Mouse (Mus musculus) midbrain, embryonic 14.5 days (tissue): ENCODE measurements around the gene Hsdl1. TPM values are rescaled to one million over a fixed set of nuclear protein-coding genes. Genes with fewer than 3 reads are reported as not detected.
A peak's percentile ranks its signal among the peaks of the same experiment; 100 is the strongest.

Source experiments
- ATAC-seq: fragments of 200-750 bp; cut with Nextera tagmentation; 2 replicates; pipeline ENCODE4 v1.8.0; 2017; ENCODE audit warnings: moderate number of reproducible peaks, moderate library complexity; ENCODE audit not compliant: low FRiP score, low TSS enrichment
- DNase-seq: peaks from one replicate; pipeline ENCODE4 v3.0.0-alpha.2; 2015
- H3K27ac ChIP-seq: fragments of 300-500 bp; sonication (generic); replicated peaks from 2 replicates; pipeline ENCODE4 v1.5.1; 2014; ENCODE audit warnings: mild to moderate bottlenecking, low read depth, low read length, moderate library complexity
- H3K27me3 ChIP-seq: fragments of 300-500 bp; sonication (generic); 2 replicates; pipeline ENCODE4 v1.6.1; 2014; ENCODE audit warnings: low read length, control low read depth, mixed read lengths; ENCODE audit not compliant: control insufficient read depth, insufficient read depth
- H3K36me3 ChIP-seq: fragments of 300-500 bp; sonication (generic); 2 replicates; pipeline ENCODE4 v1.6.1; 2014; ENCODE audit warnings: low read length, control low read depth; ENCODE audit not compliant: control insufficient read depth, insufficient read depth
- H3K4me1 ChIP-seq: fragments of 300-500 bp; sonication (generic); 2 replicates; pipeline ENCODE4 v1.6.1; 2014; ENCODE audit warnings: mild to moderate bottlenecking, antibody characterized with exemption, low read length, control low read depth; ENCODE audit not compliant: control insufficient read depth, insufficient read depth
- H3K4me2 ChIP-seq: fragments of 300-500 bp; sonication (generic); 2 replicates; pipeline ENCODE4 v1.6.1; 2014; ENCODE audit warnings: mild to moderate bottlenecking, low read length, moderate library complexity
- H3K4me3 ChIP-seq: fragments of 300-500 bp; sonication (generic); replicated peaks from 2 replicates; pipeline ENCODE4 v1.5.1; 2014; ENCODE audit warnings: low read depth, low read length
- H3K9ac ChIP-seq: fragments of 300-500 bp; sonication (generic); replicated peaks from 2 replicates; pipeline ENCODE4 v1.6.1; 2014; ENCODE audit warnings: mild to moderate bottlenecking, low read length, moderate library complexity
- H3K9me3 ChIP-seq: fragments of 300-500 bp; sonication (generic); 2 replicates; pipeline ENCODE4 v1.6.1; 2016; ENCODE audit warnings: low read length, control low read depth, mixed read lengths; ENCODE audit not compliant: control insufficient read depth
- WGBS: fragments of 180-500 bp; shearing (Covaris S2); extraction: QIAGEN DNeasy Blood & Tissue Kit; methylation state at CpG from one replicate; pipeline ENCODE4 v1.1.7; 2014; 5-methylcytosine and 5-hydroxymethylcytosine counted together
- polyA plus RNA-seq: library from polyadenylated mRNA; unstranded; fragments of >200 nt; fragmentation: Nextera tagmentation; extraction: Ambion mirVana; gene quantifications from 2 replicates; pipeline ENCODE4 v1.2.1, GENCODE M21; 2014

The Hsdl1 gene
- polyA plus RNA-seq: 178 and 204 TPM in 2 replicates

DNA sequence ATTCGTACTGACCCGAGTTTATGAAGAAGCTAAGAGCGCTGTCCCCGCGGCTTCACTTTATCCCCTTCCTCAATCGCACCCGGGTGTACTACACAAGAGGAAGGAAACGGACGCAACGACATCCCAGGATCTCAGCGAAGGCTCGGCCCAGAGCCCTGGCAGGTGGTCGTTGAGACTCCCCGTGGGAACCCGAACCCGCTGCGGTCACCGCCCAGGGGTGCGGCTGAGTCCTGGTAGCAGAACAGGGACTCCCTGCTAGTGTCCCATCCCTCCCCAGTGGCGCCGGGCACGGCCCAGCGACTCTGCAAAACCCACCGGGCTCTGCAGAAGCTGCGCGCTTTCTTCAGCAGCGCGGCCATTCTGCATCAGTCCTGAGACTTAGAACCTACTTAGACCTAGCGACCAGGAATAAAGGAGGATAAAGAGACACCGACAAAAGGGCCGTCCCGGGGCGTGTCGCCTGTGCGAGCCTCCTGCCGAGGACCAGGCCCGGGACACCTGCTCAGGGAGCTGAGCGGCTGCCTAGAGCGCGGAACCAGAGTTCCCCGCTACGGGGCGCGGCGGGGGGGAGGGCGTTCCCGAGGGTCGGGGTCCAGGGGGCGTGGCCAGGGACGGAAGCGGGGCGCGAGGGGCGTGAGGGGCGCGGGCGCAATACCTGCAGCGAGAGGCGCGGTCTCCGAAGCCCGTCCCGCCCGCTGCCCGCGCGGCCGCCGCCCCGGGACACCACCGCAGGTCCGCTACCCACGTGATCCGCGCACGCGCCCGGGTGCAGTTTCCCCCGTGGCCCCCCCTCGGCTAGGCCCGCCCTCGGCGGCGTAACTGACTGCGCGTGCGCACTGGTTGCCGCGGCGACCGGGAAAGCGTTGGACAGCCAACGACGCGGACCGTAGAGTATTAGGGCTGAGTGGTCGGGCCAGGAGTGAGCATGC, at the start of gene Hsdl1, which contains the start of gene Dnaaf1:
Gene Hsdl1 (minus strand): TSS at position 747 of the 929 bp plus-strand sequence.
Gene Dnaaf1 (plus strand): TSS at position 799 of the 929 bp plus-strand sequence.
- Histone ChIP-seq H3K27ac (peak within 1 kb of the TSS; percentile 75), H3K4me2 (peak within 1 kb of the TSS; percentile 75), H3K4me3 (peak within 1 kb of the TSS; percentile 86), H3K36me3 (0 out of 2 replicates have a peak, but pooled peaks cover 4% of the 10 kb centered on the region), H3K4me1 (peaks cover 11% of the 10 kb centered on the region), H3K27me3 (0 out of 2 replicates have a peak, but pooled peaks cover 8% of the 10 kb centered on the region), H3K9me3 (no peaks in the 10 kb centered on the region), H3K9ac (peak within 1 kb of the TSS; percentile 75)
- ATAC-seq (peak; percentile 90), DNase-seq (peak; percentile 98)
- under 1% methylated on average over 89 of the region's 97 CpGs for WGBS

DNA sequence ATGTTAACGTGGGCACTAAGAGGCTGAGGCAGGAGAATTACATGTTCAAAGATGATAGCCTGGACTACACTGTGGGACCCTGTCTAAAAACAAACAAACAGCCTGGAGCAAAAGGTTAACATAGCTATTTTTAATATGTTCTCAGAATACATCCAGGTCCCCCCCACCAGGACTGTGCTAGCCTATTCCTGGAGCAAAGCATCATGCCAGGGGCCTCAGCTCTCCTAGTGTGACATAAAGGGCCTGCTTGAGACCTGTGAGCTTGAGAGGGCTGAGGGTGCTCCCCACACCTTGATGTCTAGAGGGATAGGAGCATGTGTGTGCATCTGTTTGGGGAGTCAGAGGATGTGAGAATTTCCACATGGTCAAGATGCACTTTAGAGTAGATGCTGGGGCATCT, 48.8 kb upstream of the Hsdl1 start:
- no peak overlapping the region for H3K9ac ChIP-seq
- DNase-seq: no peak
- H3K4me1 ChIP-seq: no peaks in the 10 kb centered on the region
- WGBS: 90% methylated on average over 1 of the region's 1 CpGs
- H3K4me2 ChIP-seq: no peak overlapping the region
- no peak overlapping the region for H3K27ac ChIP-seq
- ATAC-seq: no peak
- H3K36me3 ChIP-seq: no peaks in the 10 kb centered on the region
- no peaks in the 10 kb centered on the region for H3K9me3 ChIP-seq
- no peak overlapping the region for H3K4me3 ChIP-seq
- H3K27me3 ChIP-seq: no peaks in the 10 kb centered on the region

- ATAC-seq (no peak), DNase-seq (no peak)
- Histone ChIP-seq H3K27ac (no peak overlapping the region), H3K4me1 (no peaks in the 10 kb centered on the region), H3K4me2 (no peak overlapping the region), H3K27me3 (no peaks in the 10 kb centered on the region), H3K9me3 (no peaks in the 10 kb centered on the region), H3K36me3 (no peaks in the 10 kb centered on the region), H3K9ac (no peak overlapping the region), H3K4me3 (no peak overlapping the region)
- 85% methylated on average over 8 of the region's 8 CpGs for WGBS
Observed at GRCm38 (mm10) chr8:119623061-119623460, 48.1 kb upstream of the Hsdl1 start.

GRCm38 (mm10) chr8:119622555-119622954, 47.6 kb upstream of the Hsdl1 start:
- ATAC-seq (no peak), DNase-seq (no peak)
- no peaks in the 10 kb centered on the region for H3K9me3 ChIP-seq
- H3K9ac ChIP-seq: no peak overlapping the region
- no peak overlapping the region for H3K4me2 ChIP-seq
- H3K4me3 ChIP-seq: no peak overlapping the region
- H3K36me3 ChIP-seq: no peaks in the 10 kb centered on the region
- no peaks in the 10 kb centered on the region for H3K27me3 ChIP-seq
- H3K4me1 ChIP-seq: no peaks in the 10 kb centered on the region
- H3K27ac ChIP-seq: no peak overlapping the region
- 56% methylated on average over 4 of the region's 4 CpGs for WGBS

GRCm38 (mm10) chr8:119620848-119621465, 46.0 kb upstream of the Hsdl1 start:
- Histone ChIP-seq H3K27me3 (no peaks in the 10 kb centered on the region), H3K4me2 (no peak overlapping the region), H3K27ac (no peak overlapping the region), H3K9me3 (no peaks in the 10 kb centered on the region), H3K4me1 (no peaks in the 10 kb centered on the region), H3K9ac (no peak overlapping the region), H3K4me3 (no peak overlapping the region), H3K36me3 (no peaks in the 10 kb centered on the region)
- ATAC-seq (no peak), DNase-seq (no peak)
- 90% methylated on average over 14 of the region's 14 CpGs for WGBS

DNA sequence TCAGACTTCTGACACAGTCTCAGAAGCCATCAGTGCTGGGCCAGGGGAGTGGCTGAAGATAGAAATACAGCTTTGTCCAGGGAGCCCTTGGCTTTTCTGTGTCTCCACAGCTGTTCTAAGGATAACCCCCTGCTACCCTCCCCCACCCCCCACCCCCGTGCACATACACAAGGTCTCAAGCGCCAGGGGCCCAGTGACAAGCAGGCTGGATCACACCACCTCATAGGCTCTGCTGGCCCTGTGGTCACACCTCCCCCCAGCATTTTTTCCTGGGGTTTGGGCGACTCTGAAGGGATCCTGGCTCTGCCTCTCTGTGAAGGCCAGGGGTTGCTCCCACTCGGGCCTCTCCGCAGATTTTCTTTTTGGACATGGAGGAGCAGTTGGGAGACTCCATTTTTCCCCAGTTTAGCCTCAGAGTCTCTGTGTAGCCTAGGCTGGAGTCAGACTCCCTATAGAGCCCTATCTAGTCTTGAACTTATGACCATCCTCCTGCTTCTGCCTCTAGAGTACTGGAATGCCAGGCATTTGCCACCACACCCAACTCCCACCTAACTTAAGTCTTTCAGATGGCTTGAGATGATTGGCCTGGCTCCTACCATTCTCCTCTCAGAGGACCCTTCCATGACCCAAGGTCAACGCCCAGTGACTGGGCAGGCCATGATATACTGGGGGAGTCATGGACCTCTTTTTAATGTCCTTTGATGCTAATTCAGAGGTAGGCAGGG, 45.3 kb upstream of the Hsdl1 start:
- WGBS: 75% methylated on average over 6 of the region's 6 CpGs
- ATAC-seq: no peak
- Histone ChIP-seq H3K9ac (no peak overlapping the region), H3K4me3 (no peak overlapping the region), H3K27me3 (no peaks in the 10 kb centered on the region), H3K4me1 (no peaks in the 10 kb centered on the region), H3K9me3 (no peaks in the 10 kb centered on the region), H3K4me2 (no peak overlapping the region), H3K27ac (no peak overlapping the region), H3K36me3 (no peaks in the 10 kb centered on the region)
- no peak for DNase-seq

DNA sequence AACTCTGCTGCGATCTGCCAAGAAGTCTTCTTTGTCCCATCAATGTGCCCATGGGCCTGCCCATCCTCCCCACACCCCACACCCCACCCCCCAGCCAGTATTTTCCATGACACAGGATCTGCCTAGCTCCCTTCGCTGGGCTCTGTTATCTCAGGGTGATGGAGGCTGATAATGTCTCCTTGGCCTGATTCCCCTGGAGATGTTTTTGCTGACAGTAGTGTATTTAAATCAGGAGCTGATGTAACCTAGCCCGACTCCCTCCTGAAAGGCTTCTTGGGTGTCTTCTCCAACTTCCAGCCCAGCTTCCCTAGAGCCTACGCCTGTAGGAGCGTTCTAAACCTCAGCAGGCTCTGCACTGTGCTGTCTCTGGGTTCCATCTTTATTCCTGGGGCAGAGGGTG, 43.9 kb upstream of the Hsdl1 start:
- H3K27ac ChIP-seq: no peak overlapping the region
- H3K9me3 ChIP-seq: no peaks in the 10 kb centered on the region
- H3K27me3 ChIP-seq: no peaks in the 10 kb centered on the region
- no peak overlapping the region for H3K4me3 ChIP-seq
- WGBS: 76% methylated on average over 5 of the region's 5 CpGs
- no peak overlapping the region for H3K9ac ChIP-seq
- DNase-seq: no peak
- H3K4me2 ChIP-seq: no peak overlapping the region
- no peak for ATAC-seq
- H3K4me1 ChIP-seq: no peaks in the 10 kb centered on the region
- H3K36me3 ChIP-seq: no peaks in the 10 kb centered on the region

GRCm38 (mm10) chr8:119617586-119617985, 42.6 kb upstream of the Hsdl1 start:
- H3K36me3 ChIP-seq: no peaks in the 10 kb centered on the region
- no peak overlapping the region for H3K9ac ChIP-seq
- ATAC-seq: no peak
- H3K4me3 ChIP-seq: no peak overlapping the region
- no peak overlapping the region for H3K4me2 ChIP-seq
- H3K4me1 ChIP-seq: no peaks in the 10 kb centered on the region
- WGBS: 88% methylated on average over 5 of the region's 5 CpGs
- H3K27me3 ChIP-seq: no peaks in the 10 kb centered on the region
- H3K27ac ChIP-seq: no peak overlapping the region
- DNase-seq: no peak
- no peaks in the 10 kb centered on the region for H3K9me3 ChIP-seq
